10 mouse cellular contexts compared by ENCODE assay signal in the genomic region with DNA sequence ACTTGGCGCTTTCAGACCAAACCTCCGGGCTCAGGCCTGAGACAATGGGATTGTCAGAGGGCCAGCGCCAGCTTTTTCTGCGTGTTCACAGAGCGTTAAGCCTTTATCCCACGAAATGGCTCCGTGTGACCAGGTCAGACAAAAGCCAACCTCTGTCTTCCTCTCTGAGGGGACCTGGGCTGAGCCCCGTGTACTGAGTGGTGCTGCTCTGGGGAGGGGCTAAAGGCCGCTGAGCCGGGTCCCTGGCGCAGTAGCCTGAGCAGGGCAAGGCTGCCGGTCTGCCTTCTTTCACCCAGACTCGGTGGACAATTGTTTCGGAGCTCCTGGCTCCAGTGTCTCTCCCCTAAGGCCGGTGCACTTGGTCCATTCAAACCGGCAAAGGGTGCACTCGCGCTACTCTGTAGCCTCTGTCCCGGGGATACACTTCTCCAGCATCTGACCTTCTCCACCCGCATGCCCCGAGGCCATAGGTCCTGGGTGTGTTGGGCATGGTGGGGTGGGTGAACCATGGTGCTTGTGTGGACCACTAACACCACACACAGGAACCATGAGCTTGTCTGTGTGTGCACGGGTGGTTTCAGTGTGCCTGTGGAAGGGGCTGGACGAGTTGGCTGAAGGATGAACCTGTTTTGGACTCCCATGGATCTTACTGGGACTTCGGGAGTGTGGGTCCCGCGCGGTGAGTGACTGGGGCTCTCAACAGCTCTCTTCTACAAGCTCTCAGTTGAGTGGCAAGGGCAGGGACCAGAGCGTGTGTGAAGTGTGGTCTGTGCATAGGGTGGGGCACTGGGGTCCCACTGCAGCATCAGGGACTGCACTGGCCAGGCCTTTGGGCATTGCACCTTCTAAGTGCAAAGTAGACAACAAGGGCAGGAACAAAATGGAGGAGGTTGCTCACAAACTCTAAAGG. TPM values are rescaled to one million over a fixed set of nuclear protein-coding genes. Genes with fewer than 3 reads are reported as not detected.
A peak's percentile ranks its signal among the peaks of the same experiment; 100 is the strongest.
DNase-seq lines count a peak whose midpoint lies in the region; ATAC-seq lines count a peak whose summit lies in the region.
"Had no signal": no experiment of that assay in that cellular context is flagged by ENCODE, and none has a peak within 500 bp of the region (broad histone marks: within the 10 kb centered on the region; RNA-seq: fewer than 3 reads in every experiment).

No protein-coding gene starts in this region.

- H3K4me3 ChIP-seq in heart, embryonic 13.5 days, result 0 out of 2 replicates have a peak overlapping the region, but pooled peaks have one; percentile 2
- H3K4me3 ChIP-seq in forebrain, embryonic 15.5 days, result no peak overlapping the region
- H3K4me3 ChIP-seq in midbrain, embryonic 15.5 days, result peak overlapping the region; percentile 21
- H3K4me3 ChIP-seq: embryonic facial prominence, embryonic 15.5 days had no signal

- peak overlapping the region; percentile 24; the same call in 1 of the 2 replicates for H3K4me2 ChIP-seq in heart, embryonic 13.5 days
- H3K4me2 ChIP-seq in forebrain, embryonic 15.5 days (replicated peaks), result 0 out of 2 replicates have a peak overlapping the region, but pooled peaks have one; percentile 1
- H3K4me2 ChIP-seq in midbrain, embryonic 15.5 days, result peak overlapping the region; percentile 39
- H3K4me2 ChIP-seq: embryonic facial prominence, embryonic 15.5 days had no signal

- ATAC-seq in heart, embryonic 13.5 days (ENCODE audit: extremely low read depth, insufficient number of reproducible peaks, low FRiP score, low TSS enrichment), result no peak
- peak; percentile 54; the same call in 1 of the 2 replicates for ATAC-seq in forebrain, embryonic 15.5 days (replicated peaks)
- ATAC-seq in midbrain, embryonic 15.5 days (replicated peaks), result peak; percentile 78
- ATAC-seq: intestine, embryonic 16.5 days had no signal

- no peak for DNase-seq in heart, postnatal 10 days
- DNase-seq in R1 (ENCODE audit: low read depth, low spot score), result peak; percentile 27
- DNase-seq in layer of hippocampus, adult 11-12 months (ENCODE audit: low spot score), result no peak
- no peak for DNase-seq in layer of hippocampus, postnatal 10 days (ENCODE audit: low spot score in 2 of 2)
- no peak for DNase-seq in adrenal gland, adult 8-10 months

- intact Hi-C loops in heart, postnatal 10 days (cut with DNase I), result no loop called here

- no peaks in the 10 kb centered on the region for H3K36me3 ChIP-seq in heart, embryonic 13.5 days
- no peaks in the 10 kb centered on the region for H3K36me3 ChIP-seq in forebrain, embryonic 15.5 days
- H3K36me3 ChIP-seq in midbrain, embryonic 15.5 days (replicated peaks), result no peaks in the 10 kb centered on the region
- H3K36me3 ChIP-seq: embryonic facial prominence, embryonic 15.5 days had no signal

- no peak overlapping the region for H3K27ac ChIP-seq in heart, embryonic 13.5 days (replicated peaks)
- no peak overlapping the region for H3K27ac ChIP-seq in forebrain, embryonic 15.5 days (replicated peaks)
- peak overlapping the region; percentile 72 for H3K27ac ChIP-seq in midbrain, embryonic 15.5 days
- H3K27ac ChIP-seq: embryonic facial prominence, embryonic 15.5 days had no signal

- H3K9me3 ChIP-seq in heart, embryonic 13.5 days, result no peaks in the 10 kb centered on the region
- no peaks in the 10 kb centered on the region for H3K9me3 ChIP-seq in forebrain, embryonic 15.5 days
- no peaks in the 10 kb centered on the region for H3K9me3 ChIP-seq in midbrain, embryonic 15.5 days
- H3K9me3 ChIP-seq: embryonic facial prominence, embryonic 15.5 days had no signal

- WGBS in heart, embryonic 13.5 days, result 4% methylated on average over 28 of the region's 28 CpGs
- 3% methylated on average over 28 of the region's 28 CpGs for WGBS in forebrain, embryonic 15.5 days
- 3% methylated on average over 28 of the region's 28 CpGs for WGBS in midbrain, embryonic 15.5 days

- H3K4me1 ChIP-seq in heart, embryonic 13.5 days, result peaks cover 13% of the 10 kb centered on the region
- peaks cover 16% of the 10 kb centered on the region; the same call in 1 of the 2 replicates for H3K4me1 ChIP-seq in forebrain, embryonic 15.5 days
- H3K4me1 ChIP-seq in midbrain, embryonic 15.5 days, result peaks cover 18% of the 10 kb centered on the region

- H3K9ac ChIP-seq in heart, embryonic 13.5 days, result no peak overlapping the region
- H3K9ac ChIP-seq in forebrain, embryonic 15.5 days (replicated peaks), result no peak overlapping the region
- no peak overlapping the region for H3K9ac ChIP-seq in midbrain, embryonic 15.5 days
- H3K9ac ChIP-seq: embryonic facial prominence, embryonic 15.5 days had no signal

- peaks cover 98% of the 10 kb centered on the region for H3K27me3 ChIP-seq in heart, embryonic 13.5 days (replicated peaks)
- H3K27me3 ChIP-seq in forebrain, embryonic 15.5 days, result peaks cover 85% of the 10 kb centered on the region
- H3K27me3 ChIP-seq in midbrain, embryonic 15.5 days (replicated peaks), result peaks cover 50% of the 10 kb centered on the region

RNA-seq across cellular contexts. Expression of a gene that starts 40.9 kb away (rescaled TPM):
- not detected in 2 replicates for polyA plus RNA-seq in heart, embryonic 13.5 days (2015; fragmentation: Nextera tagmentation; extraction: Ambion mirVana)
- under 1 TPM in 1 of 2 experiments, not detected in 1; 0.07 TPM for total RNA-seq in heart, postnatal 10 days (2021)
- polyA plus RNA-seq in forebrain, embryonic 15.5 days (2015; fragmentation: Nextera tagmentation; extraction: Ambion mirVana), result not detected in 2 replicates
- polyA plus RNA-seq in midbrain, embryonic 15.5 days (2015; fragmentation: Nextera tagmentation; extraction: Ambion mirVana), result 0.93 and 1.5 TPM in 2 replicates
- total RNA-seq in layer of hippocampus, postnatal 10 days (2021), result under 1 TPM; 0.11 to 0.14 TPM
- under 1 TPM in 2 of 4 experiments, not detected in 2; 0.38 to 0.41 TPM for total RNA-seq in adrenal gland, adult 8-10 months (2022)
- polyA plus RNA-seq: embryonic facial prominence, embryonic 15.5 days; intestine, embryonic 16.5 days had no signal

RNA-seq across cellular contexts. Expression of a gene that starts 53.4 kb away (rescaled TPM):
- 26.7 and 29.0 TPM in 2 replicates for polyA plus RNA-seq in heart, embryonic 13.5 days (2015; fragmentation: Nextera tagmentation; extraction: Ambion mirVana)
- 10 to 100 TPM; 20.5 to 23.2 TPM for total RNA-seq in heart, postnatal 10 days (2021)
- polyA plus RNA-seq in forebrain, embryonic 15.5 days (2015; fragmentation: Nextera tagmentation; extraction: Ambion mirVana), result 75.7 and 77.2 TPM in 2 replicates
- 79.3 and 84.0 TPM in 2 replicates for polyA plus RNA-seq in midbrain, embryonic 15.5 days (2015; fragmentation: Nextera tagmentation; extraction: Ambion mirVana)
- 10 to 100 TPM; 82.7 to 88.7 TPM for total RNA-seq in layer of hippocampus, postnatal 10 days (2021)
- total RNA-seq in adrenal gland, adult 8-10 months (2022), result 100 to 1,000 TPM; 117 to 144 (median 135) TPM
